In genomic region chr14:55406146-55406545, GRCm38 (mm10) we compare ENCODE assay signal across 27 mouse cellular contexts.
DNase-seq lines count a peak whose midpoint lies in the region; ATAC-seq lines count a peak whose summit lies in the region.
"Had no signal": no experiment of that assay in that cellular context is flagged by ENCODE, and none has a peak within 500 bp of the region (broad histone marks: within the 10 kb centered on the region; RNA-seq: fewer than 3 reads in every experiment).

No protein-coding gene starts in this region.

- intact Hi-C loops in heart, postnatal 14 days (cut with DNase I), result no loop called here

- no peaks in the 10 kb centered on the region for H3K27me3 ChIP-seq in midbrain, embryonic 14.5 days (ENCODE audit: control insufficient read depth, insufficient read depth, low read length)
- H3K27me3 ChIP-seq in midbrain, embryonic 16.5 days (ENCODE audit: control insufficient read depth, insufficient read depth, low read depth, low read length), result no peaks in the 10 kb centered on the region
- H3K27me3 ChIP-seq: CH12.LX; embryonic facial prominence, embryonic 12.5 days; embryonic facial prominence, embryonic 15.5 days; heart, embryonic 13.5 days; hindbrain, embryonic 13.5 days had no signal

- H3K4me1 ChIP-seq in midbrain, embryonic 14.5 days (ENCODE audit: control insufficient read depth, insufficient read depth, low read length), result no peaks in the 10 kb centered on the region
- no peaks in the 10 kb centered on the region for H3K4me1 ChIP-seq in midbrain, embryonic 16.5 days (ENCODE audit: control insufficient read depth, insufficient read depth, low read length)
- H3K4me1 ChIP-seq: embryonic facial prominence, embryonic 12.5 days; embryonic facial prominence, embryonic 15.5 days; heart, embryonic 10.5 days; heart, embryonic 13.5 days; hindbrain, embryonic 13.5 days had no signal

- no peak overlapping the region for H3K4me3 ChIP-seq in midbrain, embryonic 14.5 days (replicated peaks; ENCODE audit: low read depth, low read length)
- H3K4me3 ChIP-seq in midbrain, embryonic 16.5 days (ENCODE audit: low read depth, low read length), result no peak overlapping the region
- H3K4me3 ChIP-seq: embryonic facial prominence, embryonic 12.5 days; embryonic facial prominence, embryonic 15.5 days; gastrocnemius, adult 2 months; heart, adult 2 months; heart, embryonic 10.5 days; heart, embryonic 13.5 days; hindbrain, embryonic 13.5 days had no signal

- WGBS in midbrain, embryonic 14.5 days, result 86% methylated on average over 2 of the region's 2 CpGs
- 80% methylated on average over 2 of the region's 2 CpGs for WGBS in midbrain, embryonic 16.5 days

- no peak overlapping the region for H3K9ac ChIP-seq in midbrain, embryonic 14.5 days (replicated peaks; ENCODE audit: low read length)
- no peak overlapping the region for H3K9ac ChIP-seq in midbrain, embryonic 16.5 days (ENCODE audit: low read depth, low read length)
- H3K9ac ChIP-seq: embryonic facial prominence, embryonic 12.5 days; embryonic facial prominence, embryonic 15.5 days; forebrain, postnatal 0 days; heart, embryonic 13.5 days; hindbrain, embryonic 13.5 days had no signal

- DNase-seq in cerebellum, adult 9-11 months, result peak; percentile 9
- DNase-seq in cerebellum, adult 8-10 months, result no peak
- DNase-seq in heart, adult 11 months, result peak; percentile 23
- no peak for DNase-seq in heart, postnatal 14 days
- peak; percentile 7 for DNase-seq in midbrain, embryonic 14.5 days
- peak; percentile 33 for DNase-seq in Muller cell, postnatal 12 days (ENCODE audit: inconsistent ontology term)
- DNase-seq in layer of hippocampus, adult 18-20 months (ENCODE audit: low spot score in 2 of 2), result no peak
- DNase-seq: adrenal gland, adult 2 months; adrenal gland, postnatal 14 days; B cell, adult 2 months; forebrain, postnatal 0 days; gastrocnemius, adult 2 months; gastrocnemius, postnatal 14 days; heart, adult 2 months; kidney, adult 18-20 months had no signal

- no peak for ATAC-seq in midbrain, embryonic 14.5 days (ENCODE audit: low FRiP score, low TSS enrichment)
- no peak for ATAC-seq in midbrain, embryonic 16.5 days
- ATAC-seq: forebrain, embryonic 14.5 days; forebrain, postnatal 0 days; hindbrain, embryonic 16.5 days; inflammation-experienced regulatory T-cells, adult 6 months; intestine, embryonic 16.5 days had no signal

- H3K36me3 ChIP-seq in midbrain, embryonic 14.5 days (ENCODE audit: control insufficient read depth, insufficient read depth, low read length), result no peaks in the 10 kb centered on the region
- no peaks in the 10 kb centered on the region for H3K36me3 ChIP-seq in midbrain, embryonic 16.5 days (ENCODE audit: control insufficient read depth, insufficient read depth, low read length)
- H3K36me3 ChIP-seq: embryonic facial prominence, embryonic 12.5 days; embryonic facial prominence, embryonic 15.5 days; G1E; heart, embryonic 10.5 days; heart, embryonic 13.5 days; hindbrain, embryonic 13.5 days had no signal

- no peak overlapping the region for H3K27ac ChIP-seq in midbrain, embryonic 14.5 days (replicated peaks; ENCODE audit: low read depth, low read length)
- H3K27ac ChIP-seq in midbrain, embryonic 16.5 days (ENCODE audit: low read length), result no peak overlapping the region
- H3K27ac ChIP-seq: embryonic facial prominence, embryonic 12.5 days; embryonic facial prominence, embryonic 15.5 days; gastrocnemius, adult 2 months; heart, adult 2 months; heart, embryonic 10.5 days; heart, embryonic 13.5 days; hindbrain, embryonic 13.5 days had no signal

- no peaks in the 10 kb centered on the region for H3K9me3 ChIP-seq in midbrain, embryonic 14.5 days (ENCODE audit: control insufficient read depth, low read length)
- no peaks in the 10 kb centered on the region for H3K9me3 ChIP-seq in midbrain, embryonic 16.5 days (replicated peaks; ENCODE audit: control insufficient read depth, low read length, poor library complexity, severe bottlenecking)
- H3K9me3 ChIP-seq: embryonic facial prominence, embryonic 12.5 days; embryonic facial prominence, embryonic 15.5 days; G1E; heart, embryonic 10.5 days; heart, embryonic 13.5 days; hindbrain, embryonic 13.5 days had no signal

- no peak overlapping the region for H3K4me2 ChIP-seq in midbrain, embryonic 14.5 days (ENCODE audit: low read length)
- no peak overlapping the region for H3K4me2 ChIP-seq in midbrain, embryonic 16.5 days (ENCODE audit: low read length)
- H3K4me2 ChIP-seq: embryonic facial prominence, embryonic 12.5 days; embryonic facial prominence, embryonic 15.5 days; heart, embryonic 13.5 days; hindbrain, embryonic 13.5 days had no signal

Comparison
In these comparisons a context has a peak if more than half of its experiments do, and no peak if none do; other contexts are left out.
1. DNase-seq: peak in cerebellum, adult 9-11 months (single experiment), heart, adult 11 months (single experiment), midbrain, embryonic 14.5 days (single experiment) and Muller cell, postnatal 12 days (single experiment); none in cerebellum, adult 8-10 months (single experiment), heart, postnatal 14 days (0 of 2) and layer of hippocampus, adult 18-20 months (0 of 2).